Mouse (Mus musculus): Measurements from ENCODE around the gene Epb41l5. TPM values are rescaled to one million over a fixed set of nuclear protein-coding genes. Genes with fewer than 3 reads are reported as not detected.
A peak's percentile ranks its signal among the peaks of the same experiment; 100 is the strongest.

Epb41l5 gene
- polyA plus RNA-seq (2012; rRNA removed), result 5.4 and 6.1 TPM in 2 replicates
- 12.1 and 12.8 TPM in 2 replicates for polyA plus RNA-seq (2014; fragmentation: Nextera tagmentation; extraction: Ambion mirVana)

DNA sequence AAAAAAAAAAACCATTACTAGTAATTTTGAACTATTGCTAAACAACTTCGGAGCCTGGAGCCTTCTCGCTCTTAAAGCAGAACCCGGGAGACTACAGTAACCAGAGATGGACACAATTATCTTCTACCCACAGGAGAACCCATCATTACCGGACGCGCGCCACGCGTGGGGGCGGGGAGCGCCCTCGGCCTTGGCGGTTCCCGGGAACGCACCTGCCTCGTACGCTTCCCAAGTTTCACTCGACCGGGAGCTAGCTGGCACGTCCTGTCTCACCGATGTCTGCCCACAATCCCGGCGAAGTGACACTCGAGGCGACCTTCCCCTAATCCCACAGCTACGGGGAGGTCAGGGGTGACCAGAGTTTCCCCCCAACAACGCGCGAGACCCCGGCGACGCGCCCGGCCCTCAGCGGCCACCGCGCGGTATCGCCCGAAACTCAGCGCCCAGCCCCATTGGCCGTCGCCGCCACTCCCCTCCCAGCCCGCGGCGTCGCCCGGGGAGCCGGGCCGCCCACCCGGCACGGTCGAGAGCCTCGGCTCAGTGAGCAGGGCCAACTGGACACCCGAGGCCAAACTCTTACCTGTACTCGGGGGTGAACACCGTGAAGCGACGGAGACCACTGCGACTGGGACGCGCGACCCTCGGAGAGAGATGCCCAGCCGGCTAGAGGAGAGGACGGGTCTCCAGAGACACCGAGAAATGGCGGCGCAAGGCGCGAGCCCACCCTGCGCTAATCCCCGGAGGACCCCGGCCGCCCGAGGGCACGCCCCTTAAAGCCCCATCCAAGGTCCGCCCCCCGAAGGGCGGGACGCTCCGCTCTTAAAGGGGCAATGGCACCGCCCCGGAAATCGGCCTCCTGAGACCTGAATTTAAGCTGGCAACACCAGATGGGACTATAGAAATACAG is at the start of gene Epb41l5:
Epb41l5 (minus strand) TSS at position 796 of the 907 bp plus-strand sequence.
- peak within 1 kb of the TSS; percentile 73 for H3K4me3 ChIP-seq (replicated peaks; ENCODE audit: low read length)
- peak within 1 kb of the TSS; percentile 55 for H3K27ac ChIP-seq (replicated peaks; ENCODE audit: low read depth, low read length)
- peak within 1 kb of the TSS; percentile 72 for H3K4me2 ChIP-seq (replicated peaks; ENCODE audit: low read depth, low read length, severe bottlenecking)
- H3K4me1 ChIP-seq (ENCODE audit: control insufficient read depth, insufficient read depth, low read length), result no peaks in the 10 kb centered on the region
- no peaks in the 10 kb centered on the region for H3K9me3 ChIP-seq (ENCODE audit: control insufficient read depth, low read length)
- peak; percentile 80 for DNase-seq (ENCODE audit: low spot score)
- TF ChIP-seq POLR2A (IDR thresholded peaks at IDR 0.05; ENCODE audit: borderline replicate concordance, extremely low read depth, insufficient read depth, insufficient read length), result 0 out of 2 replicates have a peak, but pooled peaks have one; percentile 44
- WGBS, result under 1% methylated on average over 58 of the region's 86 CpGs
- no peaks in the 10 kb centered on the region for H3K27me3 ChIP-seq (ENCODE audit: control insufficient read depth, insufficient read depth, low read length)
- ATAC-seq (ENCODE audit: low FRiP score, low read depth), result peak; percentile 92
- no peaks in the 10 kb centered on the region for H3K36me3 ChIP-seq (ENCODE audit: control insufficient read depth, insufficient read depth, low read length)
- H3K9ac ChIP-seq (ENCODE audit: low read depth, low read length, severe bottlenecking), result peak within 1 kb of the TSS; percentile 66

DNA sequence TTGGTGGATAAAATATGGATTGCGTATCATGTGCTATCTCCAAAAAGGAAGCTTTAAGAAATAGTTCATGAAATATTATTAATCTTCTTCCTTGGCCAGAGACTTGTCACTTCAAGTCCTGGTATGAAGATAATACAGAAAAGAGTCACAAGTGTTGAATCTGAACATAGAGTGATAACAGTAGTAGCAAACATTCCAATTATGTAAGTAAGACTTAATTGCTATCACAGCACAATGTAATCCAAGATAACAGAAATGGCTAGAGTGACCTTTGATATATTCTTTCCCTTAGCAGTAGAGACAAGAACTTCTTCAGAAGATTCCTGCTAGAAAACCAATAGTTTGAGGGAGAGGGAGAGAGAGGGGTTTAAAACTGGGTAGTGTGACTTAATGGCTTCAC is 48.1 kb upstream of the Epb41l5 start:
- WGBS, result 97% methylated on average over 1 of the region's 1 CpGs
- no peak for ATAC-seq (ENCODE audit: low FRiP score, low read depth)
- no peak for TF ChIP-seq POLR2A (IDR thresholded peaks at IDR 0.05; ENCODE audit: borderline replicate concordance, extremely low read depth, insufficient read depth, insufficient read length)

DNA sequence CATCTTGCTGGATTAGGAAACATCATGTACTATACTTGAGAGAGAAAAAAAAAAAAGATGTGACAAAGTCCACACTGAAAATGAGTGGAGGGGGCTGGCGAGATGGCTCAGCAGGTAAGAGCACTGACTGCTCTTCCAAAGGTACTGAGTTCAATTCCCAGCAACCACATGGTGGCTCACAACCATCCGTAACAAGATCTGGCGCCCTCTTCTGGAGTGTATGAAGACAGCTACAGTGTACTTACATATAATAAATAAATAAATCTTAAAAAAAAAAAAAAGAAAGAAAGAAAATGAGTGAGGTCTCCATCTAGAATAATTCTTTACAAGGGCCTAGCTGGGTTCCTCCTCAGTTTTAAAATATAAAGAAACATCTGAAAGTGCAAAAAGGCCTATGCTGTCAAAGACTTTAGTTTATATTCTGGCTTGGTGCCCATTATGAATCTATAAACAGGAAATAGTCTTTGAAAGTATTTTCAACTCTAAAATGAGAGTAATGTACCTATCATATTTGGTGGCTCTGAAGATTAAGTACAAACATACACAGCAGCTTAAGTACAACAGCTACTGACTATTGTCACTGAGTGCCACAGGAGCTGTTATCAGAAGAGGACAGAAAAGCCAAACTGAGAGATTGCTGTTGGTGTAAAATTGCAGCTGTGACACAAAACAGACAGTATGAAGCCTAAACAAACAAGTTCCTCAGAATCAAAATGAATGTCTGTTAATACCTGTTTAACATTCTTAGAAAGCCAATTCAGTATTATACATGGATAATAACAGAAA is 37.2 kb upstream of the Epb41l5 start:
- Histone ChIP-seq H3K27ac (replicated peaks; ENCODE audit: low read depth, low read length) (no peak overlapping the region), H3K9ac (ENCODE audit: low read depth, low read length, severe bottlenecking) (no peak overlapping the region), H3K9me3 (ENCODE audit: control insufficient read depth, low read length) (no peaks in the 10 kb centered on the region), H3K36me3 (ENCODE audit: control insufficient read depth, insufficient read depth, low read length) (peaks cover 10% of the 10 kb centered on the region), H3K4me3 (replicated peaks; ENCODE audit: low read length) (no peak overlapping the region), H3K4me1 (ENCODE audit: control insufficient read depth, insufficient read depth, low read length) (no peaks in the 10 kb centered on the region), H3K4me2 (replicated peaks; ENCODE audit: low read depth, low read length, severe bottlenecking) (no peak overlapping the region), H3K27me3 (ENCODE audit: control insufficient read depth, insufficient read depth, low read length) (no peaks in the 10 kb centered on the region)
- ATAC-seq (ENCODE audit: low FRiP score, low read depth) (no peak), DNase-seq (ENCODE audit: low spot score) (no peak)
- TF ChIP-seq POLR2A (IDR thresholded peaks at IDR 0.05; ENCODE audit: borderline replicate concordance, extremely low read depth, insufficient read depth, insufficient read length), result no peak
- WGBS, result 93% methylated on average over 3 of the region's 3 CpGs

More for the DNA sequence above, 48.1 kb upstream of the Epb41l5 start:
- no peaks in the 10 kb centered on the region for H3K9me3 ChIP-seq (ENCODE audit: control insufficient read depth, low read length)
- no peaks in the 10 kb centered on the region for H3K4me1 ChIP-seq (ENCODE audit: control insufficient read depth, insufficient read depth, low read length)
- H3K9ac ChIP-seq (ENCODE audit: low read depth, low read length, severe bottlenecking), result no peak overlapping the region
- no peak overlapping the region for H3K27ac ChIP-seq (replicated peaks; ENCODE audit: low read depth, low read length)
- DNase-seq (ENCODE audit: low spot score), result no peak
- peaks cover 13% of the 10 kb centered on the region for H3K36me3 ChIP-seq (ENCODE audit: control insufficient read depth, insufficient read depth, low read length)
- H3K4me2 ChIP-seq (replicated peaks; ENCODE audit: low read depth, low read length, severe bottlenecking), result no peak overlapping the region
- no peaks in the 10 kb centered on the region for H3K27me3 ChIP-seq (ENCODE audit: control insufficient read depth, insufficient read depth, low read length)
- H3K4me3 ChIP-seq (replicated peaks; ENCODE audit: low read length), result no peak overlapping the region

DNA sequence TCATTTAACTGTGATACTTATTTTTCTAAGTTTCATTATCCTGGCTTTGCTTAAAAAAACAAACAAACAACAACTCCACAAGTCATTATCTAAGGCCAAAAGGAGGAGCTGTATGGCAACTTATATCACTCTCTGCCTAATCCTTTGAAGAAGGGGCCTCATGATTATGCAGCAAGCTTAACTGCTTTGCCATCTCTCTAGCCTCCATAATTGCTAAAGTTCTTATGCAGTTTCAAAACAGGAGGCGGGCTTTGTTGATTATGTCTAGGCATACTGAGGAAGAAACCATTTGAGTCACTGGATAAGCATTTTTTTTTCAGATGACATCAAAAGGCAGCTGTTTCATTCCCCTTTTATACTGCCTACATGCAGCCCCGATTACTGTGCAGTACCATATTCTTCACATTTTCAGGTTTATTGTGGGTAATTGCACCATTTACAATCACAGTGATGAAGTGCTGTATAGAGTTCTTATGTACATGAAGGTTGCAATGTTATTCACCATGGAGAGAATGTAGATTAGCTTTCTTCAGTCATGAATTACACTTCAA is 32.9 kb upstream of the Epb41l5 start:
- Histone ChIP-seq H3K27me3 (ENCODE audit: control insufficient read depth, insufficient read depth, low read length) (no peaks in the 10 kb centered on the region), H3K4me1 (ENCODE audit: control insufficient read depth, insufficient read depth, low read length) (no peaks in the 10 kb centered on the region), H3K27ac (replicated peaks; ENCODE audit: low read depth, low read length) (no peak overlapping the region), H3K36me3 (ENCODE audit: control insufficient read depth, insufficient read depth, low read length) (peaks cover 18% of the 10 kb centered on the region), H3K4me3 (replicated peaks; ENCODE audit: low read length) (no peak overlapping the region), H3K9me3 (ENCODE audit: control insufficient read depth, low read length) (no peaks in the 10 kb centered on the region), H3K9ac (ENCODE audit: low read depth, low read length, severe bottlenecking) (no peak overlapping the region), H3K4me2 (replicated peaks; ENCODE audit: low read depth, low read length, severe bottlenecking) (no peak overlapping the region)
- ATAC-seq (ENCODE audit: low FRiP score, low read depth) (no peak), DNase-seq (ENCODE audit: low spot score) (no peak)
- 77% methylated on average over 2 of the region's 2 CpGs for WGBS
- TF ChIP-seq POLR2A (IDR thresholded peaks at IDR 0.05; ENCODE audit: borderline replicate concordance, extremely low read depth, insufficient read depth, insufficient read length), result no peak

DNA sequence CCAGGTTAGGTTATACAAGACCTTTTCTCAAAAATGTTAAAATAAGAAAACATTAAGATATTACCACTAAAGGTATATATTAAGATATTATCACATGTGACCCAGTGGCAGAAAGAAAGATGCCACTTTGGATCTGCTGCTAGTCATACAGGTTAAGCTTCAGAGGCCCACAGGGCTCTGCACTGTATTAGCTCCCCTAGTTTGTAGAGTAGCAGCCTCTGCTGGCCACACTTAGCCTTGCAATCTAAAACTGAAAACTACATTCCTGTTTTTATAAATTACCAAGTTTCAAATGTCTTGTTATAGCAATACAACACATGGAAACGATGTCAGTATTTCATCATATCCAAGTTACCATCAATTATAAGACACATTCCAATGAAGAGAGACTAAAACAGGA is 26.2 kb upstream of the Epb41l5 start:
- Histone ChIP-seq H3K27me3 (ENCODE audit: control insufficient read depth, insufficient read depth, low read length) (no peaks in the 10 kb centered on the region), H3K9me3 (ENCODE audit: control insufficient read depth, low read length) (no peaks in the 10 kb centered on the region), H3K36me3 (ENCODE audit: control insufficient read depth, insufficient read depth, low read length) (peaks cover 18% of the 10 kb centered on the region), H3K4me2 (replicated peaks; ENCODE audit: low read depth, low read length, severe bottlenecking) (no peak overlapping the region), H3K4me3 (replicated peaks; ENCODE audit: low read length) (no peak overlapping the region), H3K27ac (replicated peaks; ENCODE audit: low read depth, low read length) (no peak overlapping the region), H3K4me1 (ENCODE audit: control insufficient read depth, insufficient read depth, low read length) (no peaks in the 10 kb centered on the region), H3K9ac (ENCODE audit: low read depth, low read length, severe bottlenecking) (no peak overlapping the region)
- ATAC-seq (ENCODE audit: low FRiP score, low read depth), result peak; percentile 70
- WGBS, result 64% methylated on average over 1 of the region's 1 CpGs
- no peak for TF ChIP-seq POLR2A (IDR thresholded peaks at IDR 0.05; ENCODE audit: borderline replicate concordance, extremely low read depth, insufficient read depth, insufficient read length)
- peak; percentile 16 for DNase-seq (ENCODE audit: low spot score)

Measured in limb, embryonic 14.5 days (tissue).